Mouse (Mus musculus) lung, postnatal 14 days (tissue): ENCODE results near the gene Traip.

Experiments used
- DNase-seq: peaks from one replicate; pipeline ENCODE4 v3.0.0; 2021

Traip gene

GRCm38 (mm10) chr9:107935374-107935773, 14.6 kb upstream of the Traip start, which contains the start of gene Camkv:
Gene Camkv (plus strand): TSS chr9:107935674.
- no peak for DNase-seq

- DNase-seq = peak; percentile 6
These were observed 14.1 kb upstream of the Traip start for GRCm38 (mm10) chr9:107935790-107936214.

GRCm38 (mm10) chr9:107936215-107936822, 13.6 kb upstream of the Traip start:
- DNase-seq = no peak

GRCm38 (mm10) chr9:107936831-107937230, 13.1 kb upstream of the Traip start:
- no peak for DNase-seq

GRCm38 (mm10) chr9:107947241-107948194, 2.4 kb upstream of the Traip start:
- DNase-seq = no peak

- no peak for DNase-seq
These were observed 583 bp upstream of the Traip start for GRCm38 (mm10) chr9:107949184-107949921.

GRCm38 (mm10) chr9:107950460-107951355, 772 bp downstream of the Traip start:
- DNase-seq = peak; percentile 95

- peak; percentile 26 for DNase-seq
These were observed 5.8 kb downstream of the Traip start for GRCm38 (mm10) chr9:107955613-107956289.

GRCm38 (mm10) chr9:107957141-107957540, 7.2 kb downstream of the Traip start:
- no peak for DNase-seq

- no peak for DNase-seq
These were observed 10.0 kb downstream of the Traip start for GRCm38 (mm10) chr9:107959896-107960295.

GRCm38 (mm10) chr9:107960928-107961327, 11.0 kb downstream of the Traip start:
- DNase-seq = no peak

- no peak for DNase-seq
These were observed 11.4 kb downstream of the Traip start for GRCm38 (mm10) chr9:107961351-107961762.

GRCm38 (mm10) chr9:107961881-107962280, 11.9 kb downstream of the Traip start:
- DNase-seq = no peak

GRCm38 (mm10) chr9:107962916-107963315, 13.0 kb downstream of the Traip start:
- DNase-seq = no peak

GRCm38 (mm10) chr9:107963700-107964099, 13.8 kb downstream of the Traip start:
- peak; percentile 93 for DNase-seq

GRCm38 (mm10) chr9:107964681-107965080, 14.7 kb downstream of the Traip start:
- DNase-seq = no peak

- no peak for DNase-seq
These were observed 16.7 kb downstream of the Traip start for GRCm38 (mm10) chr9:107966676-107967075.

- no peak for DNase-seq
These were observed 17.5 kb downstream of the Traip start for GRCm38 (mm10) chr9:107967437-107967836.

- DNase-seq = no peak
These were observed 18.6 kb downstream of the Traip start for GRCm38 (mm10) chr9:107968531-107968930.

- DNase-seq = no peak
These were observed 20.4 kb downstream of the Traip start for GRCm38 (mm10) chr9:107970311-107970710.
